In genomic region chrX:6580671-6581070, GRCm38 (mm10) we compare ENCODE assay signal across 12 mouse cellular contexts.
DNase-seq lines count a peak whose midpoint lies in the region; ATAC-seq and TF ChIP-seq lines count a peak whose summit lies in the region.
"Had no signal": no experiment of that assay in that cellular context is flagged by ENCODE, and none has a peak within 500 bp of the region (broad histone marks: within the 10 kb centered on the region; RNA-seq: fewer than 3 reads in every experiment).

No protein-coding gene starts in this region.

- no peaks in the 10 kb centered on the region for H3K9me3 ChIP-seq in lung, embryonic 14.5 days (ENCODE audit: low read depth, low read length)
- no peaks in the 10 kb centered on the region for H3K9me3 ChIP-seq in heart, postnatal 0 days (replicated peaks; ENCODE audit: control insufficient read depth, low read length)
- H3K9me3 ChIP-seq in hindbrain, embryonic 10.5 days: no peaks in the 10 kb centered on the region
- H3K9me3 ChIP-seq: forebrain, embryonic 10.5 days had no signal

- DNase-seq in heart, adult 18-20 months: peak; percentile 26 to 29
- DNase-seq in heart, adult 8-10 months (ENCODE audit: low spot score): no peak
- peak; percentile 31 for DNase-seq in lung, embryonic 14.5 days
- no peak for DNase-seq in lung, adult 2 months
- DNase-seq in heart, postnatal 0 days (ENCODE audit: low spot score): no peak
- DNase-seq in lung, postnatal 4 days: peak; percentile 44 to 49
- DNase-seq in hindbrain, embryonic 10.5 days (ENCODE audit: low spot score): no peak
- DNase-seq: cerebellum, adult 11-12 months; thymus, postnatal 36 days had no signal

- H3K36me3 ChIP-seq in lung, embryonic 14.5 days (ENCODE audit: insufficient read depth): peaks cover 16% of the 10 kb centered on the region; the same call in 1 of the 2 replicates
- peaks cover 7% of the 10 kb centered on the region; the same call in 1 of the 2 replicates for H3K36me3 ChIP-seq in heart, postnatal 0 days (replicated peaks; ENCODE audit: control insufficient read depth, insufficient read depth, low read length)
- peaks cover 28% of the 10 kb centered on the region for H3K36me3 ChIP-seq in hindbrain, embryonic 10.5 days

- no peak overlapping the region for H3K4me3 ChIP-seq in lung, embryonic 14.5 days (ENCODE audit: low read depth, low read length)
- H3K4me3 ChIP-seq in lung, adult 2 months (replicated peaks; ENCODE audit: extremely low read depth, low read depth, low read length): no peak overlapping the region
- no peak overlapping the region for H3K4me3 ChIP-seq in heart, postnatal 0 days (ENCODE audit: low read depth, low read length)
- H3K4me3 ChIP-seq in hindbrain, embryonic 10.5 days: no peak overlapping the region
- H3K4me3 ChIP-seq: forebrain, embryonic 10.5 days had no signal

- H3K4me2 ChIP-seq in lung, embryonic 14.5 days: no peak overlapping the region
- H3K4me2 ChIP-seq in heart, postnatal 0 days (ENCODE audit: low read depth, low read length): peak overlapping the region; percentile 32; the same call in 1 of the 2 replicates
- H3K4me2 ChIP-seq: midbrain, embryonic 11.5 days had no signal

- no peak for TF ChIP-seq POLR2A in lung, adult 2 months (IDR thresholded peaks at IDR 0.05; ENCODE audit: borderline replicate concordance, extremely low read depth, low read depth, low read length)

- 73% methylated on average over 6 of the region's 6 CpGs for WGBS in lung, embryonic 14.5 days
- WGBS in lung, adult 2 months: 51% methylated on average over 6 of the region's 6 CpGs
- 55% methylated on average over 6 of the region's 6 CpGs for WGBS in heart, postnatal 0 days
- WGBS in hindbrain, embryonic 10.5 days: 82% methylated on average over 6 of the region's 6 CpGs

- H3K9ac ChIP-seq in lung, embryonic 14.5 days: no peak overlapping the region
- no peak overlapping the region for H3K9ac ChIP-seq in heart, postnatal 0 days (replicated peaks; ENCODE audit: low read depth, low read length)

- H3K27me3 ChIP-seq in lung, embryonic 14.5 days (ENCODE audit: insufficient read depth, low read length): no peaks in the 10 kb centered on the region
- no peaks in the 10 kb centered on the region for H3K27me3 ChIP-seq in heart, postnatal 0 days (ENCODE audit: control insufficient read depth, insufficient read depth, low read length)
- no peaks in the 10 kb centered on the region for H3K27me3 ChIP-seq in hindbrain, embryonic 10.5 days (ENCODE audit: insufficient read depth, poor library complexity, severe bottlenecking)

- H3K4me1 ChIP-seq in lung, embryonic 14.5 days (ENCODE audit: insufficient read depth): no peaks in the 10 kb centered on the region
- no peaks in the 10 kb centered on the region for H3K4me1 ChIP-seq in lung, adult 2 months (ENCODE audit: control insufficient read depth, insufficient read depth, low read length)
- no peaks in the 10 kb centered on the region for H3K4me1 ChIP-seq in heart, postnatal 0 days (ENCODE audit: control insufficient read depth, insufficient read depth)
- H3K4me1 ChIP-seq in hindbrain, embryonic 10.5 days (replicated peaks): no peaks in the 10 kb centered on the region
- H3K4me1 ChIP-seq: forebrain, embryonic 10.5 days had no signal

- no peak overlapping the region for H3K27ac ChIP-seq in lung, embryonic 14.5 days (ENCODE audit: low read depth)
- H3K27ac ChIP-seq in heart, postnatal 0 days (ENCODE audit: low read depth): no peak overlapping the region
- no peak overlapping the region for H3K27ac ChIP-seq in hindbrain, embryonic 10.5 days
- H3K27ac ChIP-seq: forebrain, embryonic 10.5 days; kidney, postnatal 0 days had no signal

- TF ChIP-seq CTCF in lung, embryonic 14.5 days (IDR thresholded peaks at IDR 0.05; ENCODE audit: low read depth): no peak
- TF ChIP-seq CTCF in lung, adult 2 months (IDR thresholded peaks at IDR 0.05; ENCODE audit: insufficient read depth, low read length): no peak
- TF ChIP-seq CTCF in heart, postnatal 0 days (IDR thresholded peaks at IDR 0.05; ENCODE audit: low read depth): no peak

- ATAC-seq in lung, embryonic 14.5 days (ENCODE audit: insufficient read depth): no peak
- ATAC-seq in heart, postnatal 0 days (ENCODE audit: insufficient read depth, low read depth): 0 out of 2 replicates have a peak, but pooled peaks have one; percentile 11

- TF ChIP-seq EP300 in heart, postnatal 0 days (IDR thresholded peaks at IDR 0.05; ENCODE audit: low read depth): no peak

Comparison
In these comparisons a context has a peak if more than half of its experiments do, and no peak if none do; other contexts are left out.
1. DNase-seq: peak in heart, adult 18-20 months (2 of 2), lung, embryonic 14.5 days (single experiment) and lung, postnatal 4 days (2 of 2); none in heart, adult 8-10 months (single experiment), lung, adult 2 months (single experiment), heart, postnatal 0 days (single experiment) and hindbrain, embryonic 10.5 days (single experiment).